Mouse (Mus musculus): ENCODE measurements around the gene Ypel5.

Ypel5 gene

DNA sequence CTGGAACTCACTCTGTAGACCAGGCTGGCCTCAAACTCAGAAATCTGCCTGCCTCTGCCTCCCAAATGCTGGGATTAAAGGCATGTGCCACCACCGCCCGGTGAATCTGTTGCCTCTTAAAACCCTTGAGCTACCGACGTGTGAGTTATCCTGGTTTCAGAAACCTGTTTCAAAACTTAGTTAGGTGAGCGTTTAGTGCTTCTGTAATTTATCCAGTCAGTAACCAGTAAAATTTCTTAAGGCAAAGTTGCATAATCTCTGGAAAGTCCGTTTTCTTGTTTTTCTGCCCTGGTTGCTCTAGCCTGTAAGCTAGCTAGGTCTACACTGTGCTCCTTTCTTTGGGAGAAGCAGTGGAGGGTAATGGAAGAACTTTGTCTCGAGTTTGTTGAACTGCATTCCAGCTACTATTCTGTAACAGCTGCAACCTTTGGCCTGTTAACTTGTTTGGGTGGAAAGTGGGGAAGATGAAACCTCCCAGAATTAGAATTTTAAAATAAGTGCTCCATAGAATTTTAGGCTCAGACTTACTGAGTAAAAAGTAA, 8.8 kb downstream of the Ypel5 start:
- DNase-seq: no peak

DNA sequence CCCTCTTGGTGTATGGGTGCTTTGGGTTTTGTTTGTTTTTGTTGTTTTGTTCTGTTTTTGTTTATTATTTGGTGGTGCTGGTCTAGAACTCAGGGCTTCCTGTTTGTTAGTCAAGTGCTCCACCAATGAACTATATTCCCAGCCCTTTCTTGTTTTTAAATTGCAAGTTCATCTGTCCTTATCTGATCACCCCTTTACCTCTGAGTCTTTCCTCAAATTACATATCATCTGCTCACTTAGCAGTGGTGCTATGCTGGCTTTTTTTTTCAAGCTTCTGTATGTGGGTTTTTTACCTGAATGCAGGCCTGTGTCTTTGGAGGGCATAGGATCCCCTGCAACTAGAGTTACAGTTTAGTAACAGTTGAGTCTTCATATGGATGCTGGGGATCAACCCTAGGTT, 9.3 kb downstream of the Ypel5 start:
- DNase-seq: no peak

DNA sequence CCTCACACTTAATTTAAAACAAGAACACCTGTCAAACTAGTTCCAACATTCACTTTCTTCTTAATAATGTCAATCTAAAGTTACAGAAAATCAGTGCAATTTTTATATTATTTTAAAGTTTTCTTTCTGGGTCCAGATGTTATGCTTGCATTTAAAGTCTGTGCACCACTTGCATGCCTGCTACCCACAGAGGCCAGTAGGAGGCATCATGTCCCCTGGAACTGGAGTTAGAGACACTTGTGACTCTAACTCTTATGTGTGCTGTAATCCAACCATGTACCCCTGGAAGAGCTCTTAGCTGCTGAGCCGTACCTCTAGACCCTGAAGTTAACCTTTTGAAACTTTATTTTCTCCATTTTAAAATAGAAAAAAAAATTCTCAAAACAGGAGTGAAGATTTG, 19.0 kb downstream of the Ypel5 start:
- no peak for DNase-seq

DNA sequence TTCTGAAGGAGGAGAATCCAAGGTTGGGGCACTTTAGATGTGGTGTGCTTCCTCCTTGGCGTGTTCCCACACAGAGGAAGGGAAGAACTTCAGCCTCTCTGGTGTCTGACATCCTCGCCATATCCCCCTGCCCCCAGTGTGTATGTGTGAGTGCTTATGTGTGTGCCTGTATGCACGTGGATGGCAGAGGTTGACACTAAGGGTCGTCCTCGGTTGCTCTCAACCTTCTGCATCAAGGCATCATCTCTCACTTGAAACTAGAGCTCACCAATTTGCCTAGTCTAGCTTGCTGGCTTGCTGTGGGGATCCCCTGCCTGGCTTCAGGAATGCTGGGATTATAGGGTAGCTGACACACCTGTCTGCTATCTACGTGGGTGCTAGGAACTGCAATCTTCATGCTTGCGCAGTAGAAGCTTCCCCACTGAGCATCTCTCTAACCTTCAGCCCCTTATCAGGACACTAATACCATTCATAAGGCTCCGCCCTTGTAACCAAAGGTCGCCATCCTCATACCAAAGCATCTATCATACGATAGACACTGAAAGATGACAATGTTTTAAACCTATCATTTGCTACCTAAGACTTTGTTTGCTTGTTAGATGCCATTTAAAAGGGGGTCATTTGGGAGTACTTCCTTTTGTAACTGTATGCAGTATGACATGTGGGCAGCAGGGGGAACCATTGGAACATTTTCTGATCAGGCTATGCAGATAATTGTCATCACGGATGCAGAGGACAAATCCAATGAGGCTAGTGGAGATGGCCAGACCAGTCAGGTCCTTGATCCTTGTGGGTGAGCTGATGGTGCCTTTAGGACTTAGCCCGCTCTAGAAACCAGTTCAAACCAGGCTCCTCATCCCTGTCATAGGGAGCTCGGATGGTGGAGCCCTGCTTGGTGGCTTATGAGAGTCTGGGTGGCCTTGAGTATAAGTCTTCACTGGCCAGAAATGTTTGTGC, 21.7 kb downstream of the Ypel5 start:
- DNase-seq: peak in 1 of 2 experiments; percentile 78

DNA sequence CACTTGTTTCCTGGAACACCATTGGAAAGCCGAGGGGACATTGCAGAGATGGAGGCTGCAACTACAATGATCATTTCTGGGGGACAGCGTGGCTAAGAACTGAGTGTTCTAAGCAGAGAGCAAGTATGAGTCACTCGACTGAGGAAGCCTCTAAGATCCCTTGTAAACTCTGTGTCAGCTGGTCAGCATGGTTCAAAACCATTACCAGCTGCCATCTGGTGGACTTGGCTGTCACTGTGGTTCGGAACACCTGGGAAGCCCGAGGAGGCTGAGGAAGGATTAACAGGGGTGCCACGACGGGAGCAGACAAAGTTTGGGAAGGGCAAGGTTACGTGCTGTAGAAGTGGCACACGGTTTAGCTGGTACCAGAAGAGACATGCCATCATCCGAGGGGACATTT, 27.0 kb downstream of the Ypel5 start:
- peak in 1 of 2 experiments; percentile 8 for DNase-seq

DNA sequence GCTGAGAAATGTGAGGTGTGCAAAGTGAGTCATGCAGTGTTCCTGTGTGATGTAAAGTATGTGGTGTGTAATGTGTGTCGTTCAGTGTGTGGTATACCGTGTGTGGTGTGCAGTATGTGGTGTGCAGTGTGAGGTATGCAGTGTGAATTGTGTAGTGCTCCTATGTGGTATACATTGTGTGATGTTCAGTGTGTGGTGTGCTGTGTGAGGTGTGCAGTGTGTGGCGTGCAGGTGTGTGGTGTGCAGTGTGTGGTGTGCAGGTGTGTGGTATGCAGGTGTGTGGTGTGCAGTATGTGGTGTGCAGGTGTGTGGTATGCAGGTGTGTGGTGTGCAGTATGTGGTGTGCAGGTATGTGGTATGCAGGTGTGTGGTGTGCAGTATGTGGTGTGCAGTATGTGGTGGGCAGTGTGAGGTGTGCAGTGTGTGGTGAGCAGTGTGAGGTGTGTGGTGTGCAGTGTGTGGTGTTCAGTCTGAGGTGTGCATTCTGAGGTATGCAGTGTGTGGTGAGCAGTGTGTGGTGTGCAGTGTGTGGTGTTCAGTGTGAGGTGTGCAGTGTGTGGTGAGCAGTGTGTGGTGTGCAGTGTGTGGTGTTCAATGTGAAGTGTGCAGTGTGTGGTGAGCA, 30.5 kb downstream of the Ypel5 start:
- DNase-seq: no peak

DNA sequence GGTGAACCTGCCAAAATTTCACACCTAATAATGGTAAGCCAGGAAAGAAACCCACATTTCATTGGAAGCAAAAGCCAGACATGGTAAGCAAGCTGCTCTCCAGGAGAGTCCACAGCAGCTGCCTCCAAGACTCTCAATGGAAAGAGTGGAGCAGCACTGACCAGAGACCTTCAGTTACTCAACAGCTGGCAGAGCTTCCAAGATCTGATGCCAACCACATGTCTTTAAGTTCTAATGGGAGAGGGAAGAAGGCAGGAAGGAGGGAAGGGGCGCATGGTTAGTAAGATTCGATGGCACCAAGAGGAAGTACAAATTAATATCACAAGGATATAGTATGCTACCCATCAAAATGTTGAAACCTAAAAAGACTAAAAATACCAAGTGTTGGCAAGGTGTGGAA, 31.9 kb downstream of the Ypel5 start:
- no peak for DNase-seq

DNA sequence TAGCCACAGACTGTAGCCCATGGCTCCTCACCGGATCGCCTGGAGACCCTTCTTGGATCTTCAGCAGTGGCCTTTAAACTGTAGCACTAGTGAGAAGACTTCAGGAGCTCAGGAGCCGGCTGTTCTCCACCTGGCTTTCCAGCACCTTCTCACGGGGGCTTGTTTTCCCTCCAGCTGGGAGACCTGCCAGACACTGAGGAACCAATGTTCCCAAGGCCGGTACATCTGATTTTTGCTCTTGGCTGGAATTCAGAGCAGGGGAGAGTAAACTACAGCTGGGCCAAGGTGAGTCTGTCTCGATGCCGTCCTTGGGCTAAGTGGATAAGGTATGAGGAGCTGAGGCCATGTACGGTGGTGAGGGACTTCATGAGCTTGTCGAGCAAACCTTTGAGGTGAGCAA, 42.7 kb downstream of the Ypel5 start:
- no peak for DNase-seq

DNA sequence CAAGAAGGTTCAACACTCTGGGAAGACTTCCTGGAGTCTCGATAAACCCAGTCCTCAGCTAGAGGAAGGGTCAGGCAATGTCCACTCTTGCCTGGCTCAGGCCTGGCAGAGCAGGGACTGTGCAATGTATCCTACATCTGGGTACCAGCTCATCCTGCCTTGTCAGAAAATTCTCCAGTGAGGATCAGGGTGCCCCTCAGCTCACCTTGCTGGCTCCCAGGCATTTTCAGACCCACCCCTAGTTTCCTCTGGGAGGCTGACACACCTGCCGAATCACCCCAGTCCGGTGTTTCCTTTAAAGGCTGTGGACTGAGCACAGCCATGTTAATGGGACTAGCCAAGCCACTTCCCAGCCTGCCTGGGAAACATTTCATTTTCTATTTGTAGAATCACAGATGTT, 43.9 kb downstream of the Ypel5 start:
- DNase-seq: no peak

DNA sequence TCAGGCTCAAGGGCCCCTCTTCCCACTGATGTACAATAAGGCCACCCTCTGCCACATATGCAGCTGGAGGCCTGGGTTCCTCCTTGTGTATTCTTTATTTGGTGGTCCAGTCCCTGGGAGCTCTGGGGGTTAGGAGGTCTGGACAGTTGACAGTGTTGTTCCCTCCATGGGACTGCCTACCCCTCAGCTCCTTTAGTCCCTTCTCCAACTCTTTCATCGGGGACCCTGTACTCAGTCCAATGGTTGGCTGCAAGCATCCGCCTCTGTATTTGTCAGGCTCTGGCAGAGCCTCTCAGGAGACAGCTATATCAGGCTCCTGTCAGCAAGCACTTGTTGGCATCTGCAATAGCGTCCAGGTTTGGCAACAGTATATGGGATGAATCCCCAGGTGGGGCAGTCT, 44.8 kb downstream of the Ypel5 start:
- no peak for DNase-seq

DNA sequence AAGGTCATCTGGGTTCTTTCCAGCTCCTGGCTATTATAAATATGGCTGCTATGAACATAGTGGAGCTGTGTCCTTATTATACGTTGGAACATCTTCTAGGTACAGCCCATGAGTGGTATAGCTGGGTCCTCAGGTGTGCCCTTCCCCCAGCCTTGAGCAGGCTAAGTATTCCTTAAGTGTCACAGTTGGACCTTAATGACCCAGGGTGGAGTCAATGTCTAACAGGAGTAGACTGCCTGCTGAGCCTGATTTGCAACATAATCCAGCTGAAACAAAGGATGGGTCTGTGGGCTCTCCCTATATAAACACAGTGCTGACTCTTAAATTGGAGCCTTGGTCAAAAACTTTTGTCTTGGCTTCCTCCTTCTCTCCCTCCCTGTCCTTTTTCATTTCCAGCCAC, 45.6 kb downstream of the Ypel5 start:
- DNase-seq: no peak

DNA sequence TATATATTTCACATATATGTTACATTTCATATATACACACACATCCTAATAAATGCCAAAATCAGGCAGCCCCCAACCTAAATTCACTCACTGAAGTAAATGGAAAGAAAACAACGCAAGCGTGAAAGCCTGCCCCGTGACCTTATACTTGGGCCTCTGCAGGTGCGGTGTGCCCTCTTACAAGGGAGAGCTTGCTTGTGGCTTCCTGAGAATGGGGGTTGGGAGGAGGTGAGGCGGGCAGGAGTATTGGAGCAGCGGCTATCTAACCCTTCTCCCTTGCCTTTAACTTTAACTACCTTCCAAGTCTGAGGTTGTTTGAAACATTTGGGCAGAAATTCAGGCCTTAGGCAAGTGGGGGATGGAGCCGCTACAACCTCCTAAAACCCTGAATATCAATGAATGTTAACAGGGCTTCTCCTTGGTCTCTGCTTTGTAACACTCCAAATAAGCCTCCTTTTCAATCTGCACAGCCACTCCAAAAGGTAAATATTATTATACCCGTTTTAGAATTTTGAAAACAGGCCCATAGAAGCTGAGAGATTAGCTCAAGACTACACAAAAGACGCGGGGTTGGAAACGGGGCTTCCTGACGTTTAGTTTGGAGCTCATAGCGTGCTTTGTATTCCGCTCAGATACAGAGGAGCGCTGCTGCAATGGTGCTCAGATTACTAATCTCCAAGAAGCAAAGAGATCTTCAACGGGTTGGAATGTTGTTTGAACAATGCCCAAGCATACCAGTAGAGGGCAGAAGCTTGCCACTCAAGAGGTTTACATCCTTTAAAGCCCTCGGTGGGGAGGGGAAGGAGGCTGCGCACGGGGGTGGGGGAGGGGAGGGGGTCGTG, 53.5 kb downstream of the Ypel5 start:
- DNase-seq: peak; percentile 59 to 76

DNA sequence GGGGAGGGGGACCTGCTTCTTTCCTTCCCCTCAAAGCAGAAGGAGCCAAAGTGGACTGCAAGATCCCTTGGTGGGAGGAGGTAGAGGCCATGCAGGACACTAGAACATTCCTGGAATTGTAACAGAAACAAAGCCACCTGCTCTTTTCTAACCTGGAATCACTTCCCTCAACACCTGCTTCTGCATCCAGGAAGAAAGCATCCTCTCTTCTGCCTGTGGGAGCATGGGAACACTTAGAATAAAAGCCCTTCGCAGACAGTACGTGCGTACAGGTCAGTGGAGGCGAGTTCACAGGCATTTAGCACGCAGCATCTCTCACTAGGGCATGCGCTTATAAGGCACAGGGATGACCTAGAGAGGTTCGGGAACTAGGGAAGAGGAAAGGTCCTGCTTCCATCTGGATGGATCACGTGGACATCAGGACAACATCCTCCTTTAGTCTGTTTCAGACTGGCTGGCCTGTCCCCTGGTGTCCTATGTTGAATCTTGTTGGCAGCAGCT, 54.2 kb downstream of the Ypel5 start:
- no peak for DNase-seq

DNA sequence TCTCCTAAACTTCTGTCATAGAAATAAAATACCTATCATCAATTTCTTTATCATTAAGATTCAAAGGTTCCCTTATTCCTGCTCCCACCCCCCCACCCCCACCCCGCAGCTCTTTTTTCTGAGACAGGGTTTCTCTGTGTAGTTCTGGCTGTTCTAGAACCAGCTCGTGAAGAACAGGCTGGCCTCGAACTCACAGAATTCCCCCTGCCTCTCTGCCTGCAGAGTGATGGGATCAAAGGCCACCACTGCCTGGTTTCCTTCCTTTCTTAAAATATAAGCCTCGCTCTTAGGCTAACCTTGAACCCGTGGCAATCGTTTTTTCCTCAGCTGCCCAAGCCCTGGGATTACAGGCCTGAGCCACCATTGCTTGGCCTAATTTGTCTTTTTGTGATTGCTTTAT, 55.3 kb downstream of the Ypel5 start:
- no peak for DNase-seq

DNA sequence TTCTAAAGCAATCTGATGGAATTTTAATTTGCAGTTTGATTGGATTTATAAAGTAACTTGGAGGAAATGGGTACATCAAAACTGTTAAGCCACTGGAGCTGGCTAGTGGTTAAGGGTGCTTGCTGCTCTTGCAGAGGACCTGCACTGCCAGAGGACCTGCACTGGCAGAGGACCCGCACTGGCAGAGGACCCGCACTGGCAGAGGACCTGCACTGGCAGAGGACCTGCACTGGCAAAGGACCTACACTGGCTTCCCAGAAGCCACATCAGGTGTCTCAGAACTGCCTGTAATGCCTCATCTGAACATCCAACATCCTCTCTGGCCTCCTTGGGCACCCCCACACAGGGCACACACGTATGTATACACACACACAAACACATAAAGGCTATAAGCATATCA, 59.3 kb downstream of the Ypel5 start:
- DNase-seq: no peak

DNA sequence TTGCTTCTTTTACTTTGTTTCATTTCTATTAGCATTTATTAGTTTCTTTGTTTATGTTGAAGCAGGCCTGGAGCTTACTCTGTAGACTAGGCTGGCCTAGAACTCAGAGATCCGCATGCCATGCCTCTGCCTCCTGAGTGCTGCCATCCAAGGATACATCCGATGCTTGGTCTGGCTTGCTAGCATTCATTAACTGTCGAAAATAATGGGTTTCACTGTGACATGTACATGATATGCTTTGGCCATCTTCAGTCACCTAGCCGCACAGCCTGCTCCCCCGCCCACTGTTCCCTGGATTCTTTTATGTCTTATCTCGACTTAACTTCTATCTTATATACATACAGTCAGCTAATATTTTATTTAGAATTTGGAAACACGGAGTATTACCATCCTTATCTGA, 60.8 kb downstream of the Ypel5 start:
- no peak for DNase-seq

DNA sequence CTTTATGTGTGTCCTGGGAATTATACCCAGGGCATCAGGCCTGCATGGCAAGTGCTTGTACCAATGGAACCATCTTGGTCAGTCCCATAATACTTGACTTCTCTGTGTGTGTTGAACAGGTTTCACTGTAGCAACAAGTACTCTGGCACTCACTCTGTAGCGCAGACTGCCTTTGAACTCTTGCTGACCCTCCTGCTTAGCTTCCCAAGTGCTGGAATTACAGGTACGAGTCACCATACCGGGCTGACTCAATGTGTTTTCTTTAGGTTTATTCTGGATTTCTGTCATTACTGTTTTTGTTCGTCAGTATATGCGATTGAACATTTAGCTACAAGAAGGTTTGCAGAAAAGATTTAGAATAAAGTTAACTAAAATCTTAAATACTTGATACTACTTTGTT, 61.7 kb downstream of the Ypel5 start:
- DNase-seq: no peak

DNA sequence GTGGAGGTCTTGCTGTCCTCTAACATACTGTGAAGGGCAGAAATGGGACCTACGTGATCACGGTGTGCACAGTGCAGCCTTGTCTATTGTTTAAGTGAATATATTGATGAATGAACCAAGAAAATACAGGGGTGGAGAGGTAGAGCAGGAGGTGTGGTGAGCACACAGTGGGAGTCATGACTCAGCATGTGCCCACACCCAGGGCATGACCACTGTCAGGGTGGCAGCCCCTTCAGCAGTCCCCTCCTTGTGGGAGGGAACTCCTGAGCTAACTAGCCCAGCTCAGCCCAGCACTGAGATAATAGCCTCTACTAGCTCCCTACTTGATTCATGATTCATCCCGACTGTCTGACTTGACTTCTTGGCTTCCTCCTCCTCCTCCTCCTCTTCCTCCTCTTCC, 62.5 kb downstream of the Ypel5 start:
- DNase-seq: no peak
